Mouse (Mus musculus) CH12.LX (cell line): Measurements from ENCODE around the gene Alpk1.

ENCODE experiments used
- CTCF ChIP-seq, 2 experiments: IDR thresholded peaks in 1 of 2; conservative IDR thresholded peaks in 1 of 2; 2 replicates each; pipeline ENCODE4 v1.5.1; 2011 to 2012; ENCODE audit warnings: low read depth in 2 of 2, low read length in 2 of 2, improper control_type of control experiment in 1 of 2, inconsistent platforms in 1 of 2, mild to moderate bottlenecking in 1 of 2, moderate library complexity in 1 of 2
- E2F4 ChIP-seq: IDR thresholded peaks from 2 replicates; pipeline ENCODE4 v1.6.1; 2011; ENCODE audit warnings: low read depth, low read length, improper control_type of control experiment; ENCODE audit not compliant: insufficient replicate concordance
- EP300 ChIP-seq: IDR thresholded peaks from 2 replicates; pipeline ENCODE4 v1.6.1; 2011; ENCODE audit warnings: low read length, improper control_type of control experiment
- JUN ChIP-seq: IDR thresholded peaks from 2 replicates; pipeline ENCODE4 v1.6.1; 2011; ENCODE audit warnings: low read depth, mild to moderate bottlenecking, low read length, improper control_type of control experiment, moderate library complexity; ENCODE audit not compliant: insufficient read depth
- JUND ChIP-seq: conservative IDR thresholded peaks from 2 replicates; pipeline ENCODE4 v1.6.1; 2011; ENCODE audit warnings: low read depth, low read length, improper control_type of control experiment
- KAT2A ChIP-seq: IDR thresholded peaks from 2 replicates; pipeline ENCODE4 v1.6.1; 2012; ENCODE audit warnings: low read length, improper control_type of control experiment, inconsistent platforms; ENCODE audit not compliant: insufficient replicate concordance
- MAX ChIP-seq: IDR thresholded peaks from 2 replicates; pipeline ENCODE4 v1.6.1; 2011; ENCODE audit warnings: low read length, improper control_type of control experiment
- MYC ChIP-seq: IDR thresholded peaks from 2 replicates; pipeline ENCODE4 v1.6.1; 2011; ENCODE audit warnings: low read depth, mild to moderate bottlenecking, improper control_type of control experiment, low read length
- NRF1 ChIP-seq: IDR thresholded peaks from 2 replicates; pipeline ENCODE4 v1.6.1; 2014; ENCODE audit warnings: low read depth, mild to moderate bottlenecking, inconsistent platforms, low read length, improper control_type of control experiment, moderate library complexity
- POLR2A ChIP-seq: IDR thresholded peaks from 2 replicates; pipeline ENCODE4 v1.6.1; 2011; ENCODE audit warnings: low read depth, mild to moderate bottlenecking, improper control_type of control experiment, low read length
- POLR2AphosphoS2 ChIP-seq: IDR thresholded peaks from 2 replicates; pipeline ENCODE4 v1.6.1; 2011; ENCODE audit warnings: low read depth, low read length, improper control_type of control experiment
- TBP ChIP-seq: conservative IDR thresholded peaks from 2 replicates; pipeline ENCODE4 v1.6.1; 2011; ENCODE audit warnings: low read depth, low read length, improper control_type of control experiment
- USF2 ChIP-seq: conservative IDR thresholded peaks from 2 replicates; pipeline ENCODE4 v1.6.1; 2011; ENCODE audit warnings: low read depth, low read length, improper control_type of control experiment

- TF ChIP-seq JUND (no peak), JUN (no peak), POLR2AphosphoS2 (no peak), CTCF (conservative IDR thresholded peaks at IDR 0.05 in 1 of 2, IDR thresholded peaks at IDR 0.05 in 1 of 2; ENCODE audit: low read depth in 2 of 2, low read length in 2 of 2) (no peak), TBP (no peak), MYC (no peak), MAX (no peak), KAT2A (no peak), E2F4 (no peak), USF2 (no peak), NRF1 (no peak), POLR2A (no peak), EP300 (no peak)
These were observed 594 bp upstream of the Alpk1 start for GRCm38 (mm10) chr3:127780921-127781320.
